Mouse (Mus musculus): ENCODE results near the gene Gabarapl2. TPM values are rescaled to one million over a fixed set of nuclear protein-coding genes. Genes with fewer than 3 reads are reported as not detected.
A peak's percentile ranks its signal among the peaks of the same experiment; 100 is the strongest.
"Not testable (repeated sequence)": the region's sequence is repeated elsewhere in the genome, so short reads cannot be mapped to it uniquely, and the experiment has no call there.

Gabarapl2 gene
- polyA plus RNA-seq, 1 experiment from 2014 or later: 479 TPM

DNA sequence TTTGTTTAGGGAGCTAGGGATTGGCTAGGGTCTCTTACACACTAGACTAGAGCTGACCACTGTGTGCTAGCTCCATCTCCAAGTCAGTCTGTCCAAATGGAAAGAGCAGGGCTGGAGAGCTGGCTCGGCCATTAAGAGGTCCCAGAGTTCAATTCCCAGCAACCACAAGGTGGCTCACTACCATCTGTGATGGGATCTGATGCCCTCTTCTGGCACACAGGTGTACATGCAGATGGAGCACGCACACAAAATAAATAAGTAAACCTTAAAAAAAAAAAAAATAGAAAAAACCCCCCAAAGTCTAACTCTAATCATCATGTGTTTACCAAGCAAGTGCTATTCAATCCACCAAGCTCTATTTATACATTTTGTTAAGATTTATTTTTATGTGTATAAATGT, 20.8 kb upstream of the Gabarapl2 start:
- H3K4me2 ChIP-seq: no peak overlapping the region
- peaks cover 10% of the 10 kb centered on the region for H3K36me3 ChIP-seq
- no peaks in the 10 kb centered on the region for H3K9me3 ChIP-seq (replicated peaks)
- H3K4me3 ChIP-seq (replicated peaks): no peak overlapping the region
- ATAC-seq (ENCODE audit: low FRiP score): no peak
- no peak overlapping the region for H3K27ac ChIP-seq (replicated peaks)
- 86% methylated on average over 2 of the region's 2 CpGs for WGBS
- H3K9ac ChIP-seq (replicated peaks): no peak overlapping the region
- no peaks in the 10 kb centered on the region for H3K4me1 ChIP-seq
- no peaks in the 10 kb centered on the region for H3K27me3 ChIP-seq (replicated peaks)

DNA sequence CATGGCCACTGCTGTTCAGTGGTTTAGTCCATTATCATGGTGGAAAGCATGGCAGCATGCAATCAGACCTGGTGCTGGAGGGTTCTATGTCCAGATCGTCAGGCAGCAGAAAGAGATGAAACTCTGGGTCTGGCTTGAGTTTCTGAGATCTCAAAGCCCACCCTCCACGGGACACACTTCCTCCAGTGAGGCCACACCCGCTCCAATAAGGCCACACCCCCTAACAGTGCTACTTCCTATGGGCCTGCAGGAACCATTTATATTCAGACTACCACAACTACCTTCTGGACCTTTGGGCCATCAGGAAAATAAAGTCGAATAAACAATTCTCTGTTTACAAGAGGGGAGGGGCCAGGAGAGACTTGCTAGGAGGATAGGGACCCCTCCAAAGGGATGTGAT, 19.5 kb upstream of the Gabarapl2 start:
- ATAC-seq (ENCODE audit: low FRiP score): no peak
- no peaks in the 10 kb centered on the region for H3K9me3 ChIP-seq (replicated peaks)
- H3K36me3 ChIP-seq: peaks cover 8% of the 10 kb centered on the region
- H3K4me3 ChIP-seq (replicated peaks): no peak overlapping the region
- no peak overlapping the region for H3K9ac ChIP-seq (replicated peaks)
- H3K27ac ChIP-seq (replicated peaks): no peak overlapping the region
- no peak overlapping the region for H3K4me2 ChIP-seq
- no peaks in the 10 kb centered on the region for H3K27me3 ChIP-seq (replicated peaks)
- H3K4me1 ChIP-seq: no peaks in the 10 kb centered on the region
- 79% methylated on average over 4 of the region's 4 CpGs for WGBS

DNA sequence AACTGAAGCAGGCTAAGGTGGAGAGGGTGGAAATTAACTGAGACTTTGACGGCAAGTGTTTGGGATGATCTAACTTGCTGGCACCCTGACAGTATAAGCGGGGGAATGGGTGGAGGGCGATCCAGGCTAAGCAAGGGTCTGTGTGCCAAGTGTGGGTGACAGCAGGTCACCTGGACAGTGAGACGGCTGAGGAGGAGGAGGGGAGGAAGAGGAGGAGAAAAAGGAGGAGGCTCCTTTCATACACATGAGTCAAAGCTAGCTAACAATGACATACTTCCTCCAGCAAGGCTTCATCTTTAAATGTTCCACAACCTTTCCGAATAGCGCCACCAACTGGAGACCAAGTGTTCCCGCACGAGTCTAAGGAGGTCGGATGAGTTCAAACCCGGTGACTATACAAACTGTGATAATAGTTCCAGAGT, 17.1 kb upstream of the Gabarapl2 start:
- ATAC-seq (ENCODE audit: low FRiP score): no peak

DNA sequence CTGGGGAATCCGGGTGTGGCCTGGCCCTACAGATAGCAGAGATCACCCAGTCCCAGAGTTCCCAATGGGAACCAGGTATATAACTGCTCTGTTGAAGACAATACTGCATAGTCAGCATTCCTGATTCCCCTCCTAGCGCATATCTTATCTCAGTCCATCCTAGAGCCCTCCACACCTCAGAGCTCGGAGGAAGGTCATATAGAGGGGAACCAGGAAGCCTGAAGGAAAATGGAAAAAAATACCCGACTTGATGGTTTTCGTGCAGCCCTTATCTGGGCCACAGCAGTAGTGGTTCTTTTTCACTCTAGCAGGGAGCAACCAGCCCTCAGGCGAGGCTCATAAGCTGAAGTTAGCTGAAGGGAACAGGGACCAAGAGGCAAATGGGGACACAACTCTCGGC, 15.5 kb upstream of the Gabarapl2 start:
- no peaks in the 10 kb centered on the region for H3K9me3 ChIP-seq (replicated peaks)
- no peak overlapping the region for H3K4me3 ChIP-seq (replicated peaks)
- no peak overlapping the region for H3K4me2 ChIP-seq
- no peak for ATAC-seq (ENCODE audit: low FRiP score)
- H3K27ac ChIP-seq (replicated peaks): no peak overlapping the region
- H3K27me3 ChIP-seq (replicated peaks): no peaks in the 10 kb centered on the region
- 86% methylated on average over 7 of the region's 7 CpGs for WGBS
- H3K9ac ChIP-seq (replicated peaks): no peak overlapping the region
- no peaks in the 10 kb centered on the region for H3K36me3 ChIP-seq
- no peaks in the 10 kb centered on the region for H3K4me1 ChIP-seq

More for the DNA sequence above, 17.1 kb upstream of the Gabarapl2 start:
- H3K4me3 ChIP-seq (replicated peaks): no peak overlapping the region
- WGBS: 30% methylated on average over 10 of the region's 10 CpGs
- H3K36me3 ChIP-seq: peaks cover 3% of the 10 kb centered on the region
- H3K9ac ChIP-seq (replicated peaks): no peak overlapping the region
- H3K9me3 ChIP-seq (replicated peaks): no peaks in the 10 kb centered on the region
- H3K27ac ChIP-seq (replicated peaks): no peak overlapping the region
- H3K4me2 ChIP-seq: 0 out of 2 replicates have a peak overlapping the region, but pooled peaks have one; percentile 1
- H3K4me1 ChIP-seq: no peaks in the 10 kb centered on the region
- no peaks in the 10 kb centered on the region for H3K27me3 ChIP-seq (replicated peaks)

DNA sequence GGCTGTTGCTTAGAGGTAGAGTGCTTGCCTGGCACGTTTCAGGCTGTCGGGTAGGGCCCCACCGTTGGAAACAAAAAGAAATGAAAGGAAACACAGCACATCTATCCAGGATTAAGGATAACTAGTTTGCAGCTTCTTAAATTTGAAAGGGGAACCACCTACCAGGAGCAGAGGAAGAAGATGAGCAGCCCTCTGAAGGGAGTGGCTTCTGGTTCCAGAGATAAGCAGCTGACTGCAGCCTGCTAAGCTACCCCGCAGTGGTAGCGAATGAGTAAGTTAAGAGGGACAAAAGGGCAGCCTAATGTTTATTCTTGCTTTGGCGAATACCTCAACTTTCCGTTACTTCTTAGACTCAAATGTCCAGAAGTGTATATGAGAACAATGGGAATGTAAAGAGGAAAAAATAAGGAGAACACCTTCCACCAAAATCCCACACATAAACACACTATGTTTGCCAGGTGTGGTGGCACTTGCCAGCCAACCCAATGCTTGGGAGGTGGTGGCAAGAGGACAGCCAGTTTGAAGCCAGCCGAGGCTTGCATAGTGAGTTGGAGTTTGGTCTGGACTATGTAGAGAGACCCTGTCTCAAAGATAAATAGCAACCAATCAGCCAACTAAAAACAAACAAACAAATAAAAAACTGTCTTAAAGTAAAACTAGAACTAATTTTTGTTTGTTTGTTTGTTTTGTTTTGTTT, 10.7 kb upstream of the Gabarapl2 start:
- H3K36me3 ChIP-seq: no peaks in the 10 kb centered on the region
- peaks cover 21% of the 10 kb centered on the region for H3K4me1 ChIP-seq
- ATAC-seq (ENCODE audit: low FRiP score): no peak
- 83% methylated on average over 8 of the region's 8 CpGs for WGBS
- H3K27ac ChIP-seq (replicated peaks): no peak overlapping the region
- no peak overlapping the region for H3K4me3 ChIP-seq (replicated peaks)
- no peak overlapping the region for H3K4me2 ChIP-seq
- no peaks in the 10 kb centered on the region for H3K9me3 ChIP-seq (replicated peaks)
- no peak overlapping the region for H3K9ac ChIP-seq (replicated peaks)
- H3K27me3 ChIP-seq (replicated peaks): no peaks in the 10 kb centered on the region

DNA sequence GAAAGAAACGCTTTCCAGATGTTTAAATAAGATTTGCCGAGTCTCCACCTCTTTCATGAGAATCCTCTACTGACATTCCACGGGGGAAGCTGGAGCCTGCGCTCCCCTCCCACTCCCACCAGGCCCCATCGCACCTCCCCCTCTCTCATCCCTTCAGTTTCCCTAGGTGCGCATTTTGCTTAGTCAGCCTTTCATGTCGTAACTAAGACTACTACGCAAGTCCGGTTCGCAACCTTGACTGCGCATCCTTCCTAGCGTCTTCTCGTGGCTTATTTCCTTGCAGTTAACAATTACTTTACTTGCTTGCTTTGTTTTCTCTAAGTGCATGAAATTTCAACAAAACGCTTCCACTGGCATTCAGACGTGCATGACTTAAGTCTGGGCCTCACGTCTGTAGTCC, 8.8 kb upstream of the Gabarapl2 start:
- Histone ChIP-seq H3K9me3 (replicated peaks) (no peaks in the 10 kb centered on the region), H3K27ac (replicated peaks) (no peak overlapping the region), H3K9ac (replicated peaks) (no peak overlapping the region), H3K4me2 (no peak overlapping the region), H3K36me3 (no peaks in the 10 kb centered on the region), H3K4me3 (replicated peaks) (no peak overlapping the region), H3K4me1 (peaks cover 21% of the 10 kb centered on the region), H3K27me3 (replicated peaks) (no peaks in the 10 kb centered on the region)
- 73% methylated on average over 16 of the region's 16 CpGs for WGBS
- no peak for ATAC-seq (ENCODE audit: low FRiP score)

DNA sequence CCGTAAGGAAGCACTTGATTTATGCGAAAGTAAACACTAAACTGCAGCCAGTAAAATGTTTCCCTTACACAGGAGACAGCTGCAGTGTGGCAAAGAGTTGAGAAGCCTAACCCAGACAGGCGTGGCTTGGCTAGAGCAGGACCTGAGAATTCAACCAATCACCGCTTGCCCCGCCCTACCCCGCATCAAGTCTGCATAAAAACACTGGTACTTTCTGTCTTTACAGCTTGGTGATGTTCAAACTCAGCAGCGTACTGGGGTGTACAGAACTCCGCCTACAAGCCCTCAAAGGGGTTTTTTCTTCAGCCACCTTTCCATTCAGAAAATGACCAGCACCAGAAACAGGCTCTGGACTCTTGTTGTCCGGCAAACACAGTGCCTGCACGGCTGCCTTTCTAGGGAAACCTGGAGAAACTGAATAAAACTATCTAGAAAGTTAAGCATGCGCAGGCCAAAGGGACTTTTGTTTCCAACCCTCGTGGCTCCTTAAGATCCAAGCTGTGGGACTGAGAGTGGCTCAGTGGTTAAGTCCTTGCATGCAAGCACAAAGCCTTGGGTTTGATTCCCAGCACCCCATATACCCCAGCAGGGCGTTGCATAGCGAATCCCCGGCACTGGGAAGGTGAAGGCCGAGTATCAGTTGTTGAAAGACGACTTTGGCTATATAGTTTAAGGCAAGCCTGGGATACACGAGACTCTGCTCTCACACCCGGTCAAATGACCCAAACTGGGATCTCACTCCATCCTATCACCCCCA, 7.7 kb upstream of the Gabarapl2 start:
- H3K9me3 ChIP-seq (replicated peaks): no peaks in the 10 kb centered on the region
- peak overlapping the region; percentile 93 for H3K27ac ChIP-seq (replicated peaks)
- H3K4me3 ChIP-seq (replicated peaks): peak overlapping the region; percentile 76
- H3K36me3 ChIP-seq: no peaks in the 10 kb centered on the region
- no peaks in the 10 kb centered on the region for H3K27me3 ChIP-seq (replicated peaks)
- H3K4me1 ChIP-seq: peaks cover 21% of the 10 kb centered on the region
- WGBS: 25% methylated on average over 19 of the region's 19 CpGs
- H3K9ac ChIP-seq (replicated peaks): peak overlapping the region; percentile 89
- peak; percentile 14; the same call in 1 of the 2 replicates for ATAC-seq (ENCODE audit: low FRiP score)
- H3K4me2 ChIP-seq: peak overlapping the region; percentile 96

DNA sequence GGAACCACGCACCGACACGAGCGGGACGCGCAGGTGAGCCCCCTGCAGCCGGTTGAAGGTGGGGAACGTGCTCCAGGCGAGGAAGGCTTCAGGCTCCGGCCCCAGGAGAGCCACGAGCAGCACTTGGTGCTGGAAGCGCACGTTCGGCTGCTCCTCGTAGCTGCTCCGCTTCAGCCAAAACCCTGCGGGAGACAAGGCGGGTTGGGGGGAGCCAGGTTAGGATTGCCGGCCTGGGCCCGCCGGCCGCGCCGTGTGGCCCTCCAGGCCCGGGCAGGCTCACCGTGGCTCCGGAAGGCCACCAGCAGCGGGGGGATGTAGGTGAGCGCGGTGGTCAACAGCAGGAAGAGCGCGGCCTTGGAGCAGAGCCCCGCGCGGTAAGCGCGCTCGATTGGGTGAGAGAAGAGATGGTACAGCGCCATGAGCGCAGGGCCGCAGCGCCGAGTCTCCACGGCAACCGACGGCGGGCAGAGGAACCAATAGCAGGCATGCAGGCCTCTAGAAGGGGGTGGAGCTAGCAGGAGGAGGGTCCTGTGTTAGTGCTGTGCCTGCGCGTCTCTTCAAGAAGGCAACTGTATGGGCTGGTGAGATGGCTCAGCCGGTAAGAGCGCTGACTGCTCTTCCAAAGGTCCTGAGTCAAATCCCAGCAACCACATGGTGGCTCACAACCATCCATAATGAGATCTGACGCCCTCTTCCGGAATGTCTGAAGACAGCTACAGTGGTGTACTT, 7.0 kb upstream of the Gabarapl2 start, which contains the start of gene Tmem231:
Gene Tmem231 (minus strand): TSS at position 534 of the 729 bp plus-strand sequence.
- H3K27me3 ChIP-seq (replicated peaks): no peaks in the 10 kb centered on the region
- peak within 1 kb of the TSS; percentile 89 for H3K9ac ChIP-seq (replicated peaks)
- no peaks in the 10 kb centered on the region for H3K9me3 ChIP-seq (replicated peaks)
- no peaks in the 10 kb centered on the region for H3K36me3 ChIP-seq
- H3K4me2 ChIP-seq: peak within 1 kb of the TSS; percentile 96
- peak; percentile 99 for ATAC-seq (ENCODE audit: low FRiP score)
- peaks cover 21% of the 10 kb centered on the region for H3K4me1 ChIP-seq
- H3K4me3 ChIP-seq (replicated peaks): peak within 1 kb of the TSS; percentile 76
- WGBS: under 1% methylated on average over 53 of the region's 53 CpGs
- peak within 1 kb of the TSS; percentile 93 for H3K27ac ChIP-seq (replicated peaks)

DNA sequence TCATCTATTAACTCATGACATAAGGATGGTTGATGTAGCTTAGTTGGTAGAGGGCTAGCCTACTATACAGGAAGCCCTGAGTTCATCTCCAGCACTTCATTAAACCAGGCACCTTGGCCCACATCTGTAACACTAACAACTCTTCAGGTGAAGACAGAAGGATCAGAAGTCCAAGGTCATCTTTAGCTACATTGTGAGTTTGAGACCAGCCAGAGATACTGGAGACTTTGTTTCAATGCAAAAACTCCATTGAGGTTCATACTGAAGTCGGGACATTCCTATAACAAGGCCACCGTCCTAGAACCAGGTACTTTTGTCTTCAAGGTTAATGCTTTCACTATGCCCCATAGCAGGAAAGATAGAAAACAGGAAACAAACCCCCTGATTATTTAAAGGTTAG, 6.3 kb upstream of the Gabarapl2 start:
- Histone ChIP-seq H3K27ac (replicated peaks) (peak overlapping the region; percentile 93; the same call in 1 of the 2 replicates), H3K4me3 (replicated peaks) (no peak overlapping the region)

DNA sequence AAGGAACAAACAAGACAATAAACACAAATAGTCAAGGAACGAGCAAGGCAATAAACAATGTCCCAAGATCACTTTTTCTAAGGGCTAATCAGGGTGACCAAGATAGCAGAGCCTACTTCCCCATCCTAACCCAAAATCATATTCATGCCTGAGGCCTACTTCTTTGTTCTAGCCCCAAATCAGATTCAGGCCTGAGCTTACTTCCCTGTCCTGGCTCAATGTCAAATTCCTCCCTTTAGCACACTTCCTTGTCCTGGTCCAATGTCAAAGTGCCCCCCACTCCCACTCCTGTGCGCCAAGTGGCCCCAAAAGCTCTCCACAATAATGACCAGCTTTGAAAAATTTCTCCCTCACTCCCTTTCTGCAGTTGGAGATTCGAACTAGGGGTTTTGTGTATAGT, 3.3 kb upstream of the Gabarapl2 start:
- Histone ChIP-seq H3K4me2 (no peak overlapping the region), H3K36me3 (no peaks in the 10 kb centered on the region; the same call in 1 of the 2 replicates), H3K27me3 (replicated peaks) (no peaks in the 10 kb centered on the region), H3K4me1 (peaks cover 35% of the 10 kb centered on the region), H3K4me3 (replicated peaks) (no peak overlapping the region), H3K9me3 (replicated peaks) (no peaks in the 10 kb centered on the region), H3K9ac (replicated peaks) (no peak overlapping the region), H3K27ac (replicated peaks) (no peak overlapping the region)
- WGBS: 70% methylated on average over 3 of the region's 3 CpGs
- ATAC-seq (ENCODE audit: low FRiP score): no peak

More for the DNA sequence above, 6.3 kb upstream of the Gabarapl2 start:
- Histone ChIP-seq H3K27me3 (replicated peaks) (no peaks in the 10 kb centered on the region), H3K4me2 (peak overlapping the region; percentile 96), H3K36me3 (no peaks in the 10 kb centered on the region), H3K9ac (replicated peaks) (no peak overlapping the region), H3K9me3 (replicated peaks) (no peaks in the 10 kb centered on the region), H3K4me1 (peaks cover 21% of the 10 kb centered on the region)
- ATAC-seq (ENCODE audit: low FRiP score): no peak
- WGBS: 92% methylated on average over 2 of the region's 2 CpGs

DNA sequence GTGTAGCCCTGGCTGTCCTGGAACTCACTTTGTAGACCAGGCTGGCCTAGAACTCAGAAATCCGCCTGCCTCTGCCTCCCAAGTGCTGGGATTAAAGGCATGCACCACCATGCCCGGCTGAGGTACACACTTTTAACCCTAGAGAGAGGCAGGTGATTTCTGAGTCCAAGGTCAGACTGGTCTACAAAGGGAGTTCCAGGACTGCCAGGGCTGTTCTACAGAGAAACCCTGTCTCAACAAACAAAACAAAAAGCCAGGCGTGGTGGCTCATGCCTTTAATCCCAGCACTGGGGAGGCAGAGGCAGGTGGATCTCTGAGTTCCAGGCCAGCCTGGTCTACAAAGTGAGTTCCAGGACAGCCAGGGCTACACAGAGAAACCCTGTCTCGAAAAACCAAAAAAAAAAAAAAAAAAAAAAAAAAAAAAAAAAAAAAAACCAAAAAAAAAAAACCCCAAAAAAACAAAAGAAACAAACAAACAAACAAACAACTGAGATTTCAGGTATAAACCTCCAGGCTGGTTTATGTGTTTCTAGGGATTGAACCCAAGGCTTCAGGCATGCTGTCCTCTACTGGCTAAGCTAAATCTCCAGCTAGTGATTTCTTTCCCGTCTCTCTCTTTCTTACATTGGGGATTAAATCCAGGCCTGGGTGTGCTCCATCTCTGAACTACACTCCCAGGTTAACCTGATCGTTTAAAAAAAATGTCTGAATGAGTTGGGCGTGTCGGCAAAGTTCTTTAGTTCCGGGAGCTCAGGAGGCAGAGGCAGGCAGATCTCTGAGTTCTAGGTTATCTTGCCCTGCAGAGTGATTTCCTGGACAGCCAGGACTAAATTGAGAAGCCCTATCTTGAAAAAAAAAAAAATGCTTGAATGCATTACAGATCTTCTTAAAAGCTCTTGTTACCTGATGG, 2.2 kb upstream of the Gabarapl2 start:
- not testable (repeated sequence) for H3K27ac ChIP-seq (replicated peaks); H3K36me3 ChIP-seq; H3K9me3 ChIP-seq (replicated peaks); ATAC-seq (ENCODE audit: low FRiP score); H3K9ac ChIP-seq (replicated peaks); H3K27me3 ChIP-seq (replicated peaks); H3K4me3 ChIP-seq (replicated peaks); H3K4me2 ChIP-seq
- H3K4me1 ChIP-seq: peaks cover 24% of the 10 kb centered on the region
- 90% methylated on average over 9 of the region's 9 CpGs for WGBS

Data from neural tube, embryonic 15.5 days (tissue).